In genomic region chr13:118603474-118603873, GRCm38 (mm10) we compare ENCODE assay signal across 17 mouse cellular contexts.
"Had no signal": no experiment of that assay in that cellular context is flagged by ENCODE, and none has a peak within 500 bp of the region (broad histone marks: within the 10 kb centered on the region; RNA-seq: fewer than 3 reads in every experiment).

No protein-coding gene starts in this region.

- H3K4me2 ChIP-seq: liver, embryonic 13.5 days; liver, embryonic 15.5 days; lung, embryonic 15.5 days; neural tube, embryonic 12.5 days; stomach, embryonic 15.5 days had no signal

- H3K27ac ChIP-seq: liver, embryonic 13.5 days; liver, embryonic 15.5 days; lung, embryonic 15.5 days; macrophage; neural tube, embryonic 12.5 days; stomach, embryonic 15.5 days; stomach, postnatal 0 days had no signal

- DNase-seq: liver, embryonic 13.5 days; liver, postnatal 0 days; lung, adult 2 months; lung, postnatal 14 days; lung, postnatal 36 days; midbrain, embryonic 14.5 days; right cerebral cortex, postnatal 14 days; thymus, adult 2 months; thymus, postnatal 25 days had no signal

- H3K4me3 ChIP-seq: liver, embryonic 13.5 days; liver, embryonic 15.5 days; lung, embryonic 15.5 days; megakaryocyte, embryonic 14.5 days; neural tube, embryonic 12.5 days; stomach, embryonic 15.5 days had no signal

- H3K27me3 ChIP-seq: liver, embryonic 13.5 days; liver, embryonic 15.5 days; lung, embryonic 15.5 days; megakaryocyte, embryonic 14.5 days; neural tube, embryonic 12.5 days; stomach, embryonic 15.5 days had no signal

- H3K36me3 ChIP-seq: liver, embryonic 13.5 days; liver, embryonic 15.5 days; lung, embryonic 15.5 days; neural tube, embryonic 12.5 days; stomach, embryonic 15.5 days had no signal

- ATAC-seq: liver, postnatal 0 days; lung, postnatal 0 days had no signal

- H3K9me3 ChIP-seq: liver, embryonic 13.5 days; liver, embryonic 15.5 days; lung, embryonic 15.5 days; neural tube, embryonic 12.5 days; stomach, embryonic 15.5 days had no signal

- H3K9ac ChIP-seq: liver, embryonic 13.5 days; liver, embryonic 15.5 days; liver, postnatal 0 days; lung, embryonic 15.5 days; neural tube, embryonic 12.5 days; stomach, embryonic 15.5 days had no signal

- H3K4me1 ChIP-seq: liver, embryonic 13.5 days; liver, embryonic 15.5 days; lung, embryonic 15.5 days; megakaryocyte, embryonic 14.5 days; neural tube, embryonic 12.5 days; stomach, embryonic 15.5 days had no signal
